Mouse (Mus musculus) liver, embryonic 11.5 days (tissue): Measurements from ENCODE around the gene Rarres2. TPM values are rescaled to one million over a fixed set of nuclear protein-coding genes. Genes with fewer than 3 reads are reported as not detected.
A peak's percentile ranks its signal among the peaks of the same experiment; 100 is the strongest.

ENCODE experiments used
- ATAC-seq: fragments of 200-750 bp; cut with Nextera tagmentation; replicated peaks from 2 replicates; pipeline ENCODE4 v1.8.0; 2017; ENCODE audit warnings: moderate number of reproducible peaks, mild to moderate bottlenecking, moderate TSS enrichment, moderate library complexity; ENCODE audit not compliant: low FRiP score
- DNase-seq: peaks from one replicate; pipeline ENCODE4 v3.0.0-alpha.2; 2017; ENCODE audit warnings: low spot score
- H3K27ac ChIP-seq: fragments of 300-500 bp; sonication (generic); 2 replicates; pipeline ENCODE4 v1.5.1; 2014; ENCODE audit warnings: mild to moderate bottlenecking, low read depth, low read length, control low read depth
- H3K27me3 ChIP-seq: fragments of 300-500 bp; sonication (generic); replicated peaks from 2 replicates; pipeline ENCODE4 v1.6.1; 2014; ENCODE audit warnings: low read length, mixed read lengths; ENCODE audit not compliant: control insufficient read depth, insufficient read depth
- H3K36me3 ChIP-seq: fragments of 300-500 bp; sonication (generic); 2 replicates; pipeline ENCODE4 v1.6.1; 2014; ENCODE audit warnings: mild to moderate bottlenecking, low read length, moderate library complexity, mixed read lengths; ENCODE audit not compliant: control insufficient read depth, insufficient read depth
- H3K4me1 ChIP-seq: fragments of 300-500 bp; sonication (generic); replicated peaks from 2 replicates; pipeline ENCODE4 v1.6.1; 2014; ENCODE audit warnings: low read length, mixed read lengths; ENCODE audit not compliant: control insufficient read depth, insufficient read depth
- H3K4me2 ChIP-seq: fragments of 300-500 bp; sonication (generic); 2 replicates; pipeline ENCODE4 v1.6.1; 2014; ENCODE audit warnings: mild to moderate bottlenecking, control low read depth, moderate library complexity
- H3K4me3 ChIP-seq: fragments of 300-500 bp; sonication (generic); 2 replicates; pipeline ENCODE4 v1.5.1; 2014; ENCODE audit warnings: low read depth, low read length, control low read depth
- H3K9ac ChIP-seq: fragments of 300-500 bp; sonication (generic); 2 replicates; pipeline ENCODE4 v1.6.1; 2014; ENCODE audit warnings: low read depth, low read length, control low read depth
- H3K9me3 ChIP-seq: fragments of 300-500 bp; sonication (generic); 2 replicates; pipeline ENCODE4 v1.6.1; 2016; ENCODE audit warnings: low read length, inconsistent platforms, mixed read lengths; ENCODE audit not compliant: control insufficient read depth
- WGBS: fragments of 180-500 bp; shearing (Covaris S2); extraction: QIAGEN DNeasy Blood & Tissue Kit; methylation state at CpG from one replicate; pipeline ENCODE4 v1.1.7; 2014; 5-methylcytosine and 5-hydroxymethylcytosine counted together
- polyA plus RNA-seq: library from polyadenylated mRNA; unstranded; fragments of >200 nt; fragmentation: Nextera tagmentation; extraction: Ambion mirVana; gene quantifications from 2 replicates; pipeline ENCODE4 v1.2.1, GENCODE M21; 2014

The Rarres2 gene
- polyA plus RNA-seq, 1 experiment from 2014 or later = 9.0 TPM

GRCm38 (mm10) chr6:48569065-48569807, 3.4 kb downstream of the Rarres2 start:
- H3K4me1 ChIP-seq = peaks cover 4% of the 10 kb centered on the region

DNA sequence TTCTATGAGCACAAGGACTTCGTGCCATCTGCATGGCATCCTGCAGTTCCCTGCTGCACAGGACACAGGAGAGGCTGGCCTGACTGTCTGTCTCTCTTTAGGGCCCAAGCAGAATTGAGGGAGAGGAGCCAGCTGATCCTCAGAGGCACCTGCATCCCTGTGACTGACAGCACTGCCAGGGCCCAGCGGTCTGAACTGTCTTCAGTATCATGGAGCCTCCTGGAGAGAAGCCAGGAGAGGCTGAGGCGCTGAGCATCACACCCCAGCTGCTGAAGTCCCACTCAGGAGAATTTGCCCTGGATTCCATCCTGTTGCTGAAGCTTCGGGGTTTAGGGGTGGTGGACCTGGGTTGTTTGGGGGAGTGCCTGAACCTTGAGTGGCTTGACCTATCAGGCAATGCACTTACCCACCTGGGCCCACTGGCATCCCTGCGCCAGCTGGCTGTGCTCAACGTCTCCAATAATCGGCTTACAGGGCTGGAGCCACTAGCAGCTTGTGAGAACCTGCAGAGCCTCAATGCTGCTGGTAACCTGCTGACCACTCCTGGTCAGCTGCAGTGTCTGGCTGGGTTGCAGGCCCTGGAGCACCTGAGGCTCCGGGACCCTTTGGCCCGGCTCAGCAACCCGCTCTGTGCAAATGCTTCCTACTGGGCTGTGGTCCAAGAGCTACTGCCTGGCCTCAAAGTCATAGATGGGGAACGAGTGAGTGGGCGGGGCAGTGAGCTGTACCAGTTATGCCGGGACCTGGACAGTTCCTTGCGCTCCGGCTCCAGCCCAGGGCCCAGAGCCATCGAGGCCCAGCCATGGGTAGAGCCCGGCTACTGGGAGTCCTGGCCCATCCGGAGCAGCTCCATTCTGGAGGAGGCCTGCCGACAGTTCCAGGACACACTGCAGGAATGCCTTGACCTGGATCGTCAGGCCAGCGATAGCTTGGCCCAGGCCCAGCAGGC, 4.3 kb downstream of the Rarres2 start:
- H3K9ac ChIP-seq = no peak overlapping the region
- DNase-seq (no peak), ATAC-seq (no peak)
- H3K4me3 ChIP-seq = no peak overlapping the region
- 85% methylated on average over 21 of the region's 21 CpGs for WGBS
- H3K27me3 ChIP-seq = no peaks in the 10 kb centered on the region
- H3K36me3 ChIP-seq = 0 out of 2 replicates have a peak, but pooled peaks cover 4% of the 10 kb centered on the region
- H3K27ac ChIP-seq = no peak overlapping the region
- peaks cover 4% of the 10 kb centered on the region for H3K4me1 ChIP-seq
- no peak overlapping the region for H3K4me2 ChIP-seq
- no peaks in the 10 kb centered on the region for H3K9me3 ChIP-seq

More at GRCm38 (mm10) chr6:48569065-48569807, 3.4 kb downstream of the Rarres2 start:
- Histone ChIP-seq H3K9me3 (no peaks in the 10 kb centered on the region), H3K27me3 (no peaks in the 10 kb centered on the region), H3K4me2 (no peak overlapping the region), H3K36me3 (0 out of 2 replicates have a peak, but pooled peaks cover 4% of the 10 kb centered on the region), H3K4me3 (no peak overlapping the region), H3K27ac (no peak overlapping the region), H3K9ac (no peak overlapping the region)
- 80% methylated on average over 8 of the region's 8 CpGs for WGBS
- ATAC-seq (no peak), DNase-seq (no peak)

DNA sequence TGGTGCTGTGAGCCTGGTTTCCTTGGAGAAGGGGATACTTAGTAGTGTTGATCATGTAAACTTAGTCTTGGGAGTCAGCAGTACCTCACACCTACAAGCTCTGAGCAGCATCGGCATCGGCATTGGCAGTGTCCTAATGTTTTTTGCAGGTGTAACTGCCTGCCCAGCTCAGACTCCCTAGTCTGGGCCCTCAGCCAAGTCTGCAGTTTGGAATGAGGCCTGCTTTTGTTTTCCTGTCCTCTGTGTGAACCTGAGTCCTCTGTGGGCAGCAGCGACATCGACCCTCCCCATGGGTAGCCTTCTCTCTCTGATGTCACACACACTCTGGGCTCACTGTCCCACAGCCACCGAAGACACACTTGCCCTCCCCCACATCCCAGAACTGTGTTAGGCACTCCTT, 6.3 kb downstream of the Rarres2 start:
- Histone ChIP-seq H3K9ac (no peak overlapping the region), H3K27ac (no peak overlapping the region), H3K4me1 (no peaks in the 10 kb centered on the region), H3K9me3 (no peaks in the 10 kb centered on the region), H3K4me2 (no peak overlapping the region), H3K4me3 (no peak overlapping the region), H3K36me3 (0 out of 2 replicates have a peak, but pooled peaks cover 4% of the 10 kb centered on the region), H3K27me3 (no peaks in the 10 kb centered on the region)
- ATAC-seq (no peak), DNase-seq (no peak)
- WGBS = 79% methylated on average over 5 of the region's 5 CpGs

GRCm38 (mm10) chr6:48565693-48566310, 6.8 kb downstream of the Rarres2 start:
- no peak overlapping the region for H3K4me3 ChIP-seq
- 83% methylated on average over 4 of the region's 4 CpGs for WGBS
- no peak overlapping the region for H3K27ac ChIP-seq

DNA sequence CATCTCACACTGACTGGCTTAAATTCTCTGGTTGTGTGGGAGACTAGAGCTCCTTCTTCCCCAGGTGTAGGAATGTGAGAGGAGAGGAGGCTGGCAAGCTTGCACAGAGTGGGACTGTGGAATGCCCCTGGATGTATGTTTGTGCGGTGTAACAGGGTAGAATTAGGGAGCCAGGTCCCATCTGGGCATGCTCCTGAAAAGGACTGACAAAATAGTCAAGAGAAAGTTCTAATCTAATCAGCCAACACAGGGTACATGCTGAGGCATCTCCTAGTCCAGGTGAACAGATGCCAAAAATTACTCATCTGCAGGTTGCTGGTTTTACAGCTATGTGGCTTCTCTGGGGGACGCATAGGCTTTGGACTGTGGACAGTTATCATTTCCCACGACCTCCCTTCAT, 16.6 kb downstream of the Rarres2 start:
- H3K9ac ChIP-seq = no peak overlapping the region
- 94% methylated on average over 3 of the region's 3 CpGs for WGBS
- ATAC-seq (no peak), DNase-seq (no peak)
- peak overlapping the region; percentile 74; the same call in 1 of the 2 replicates for H3K4me2 ChIP-seq
- no peak overlapping the region for H3K27ac ChIP-seq
- H3K4me3 ChIP-seq = no peak overlapping the region
- H3K27me3 ChIP-seq = no peaks in the 10 kb centered on the region
- no peaks in the 10 kb centered on the region for H3K9me3 ChIP-seq
- no peaks in the 10 kb centered on the region for H3K36me3 ChIP-seq
- peaks cover 2% of the 10 kb centered on the region; the same call in 1 of the 2 replicates for H3K4me1 ChIP-seq

More at GRCm38 (mm10) chr6:48565693-48566310, 6.8 kb downstream of the Rarres2 start:
- H3K27me3 ChIP-seq = no peaks in the 10 kb centered on the region
- ATAC-seq (no peak), DNase-seq (no peak)
- no peak overlapping the region for H3K4me2 ChIP-seq
- 0 out of 2 replicates have a peak, but pooled peaks cover 4% of the 10 kb centered on the region for H3K36me3 ChIP-seq
- no peaks in the 10 kb centered on the region for H3K9me3 ChIP-seq
- H3K9ac ChIP-seq = no peak overlapping the region
- no peaks in the 10 kb centered on the region for H3K4me1 ChIP-seq

DNA sequence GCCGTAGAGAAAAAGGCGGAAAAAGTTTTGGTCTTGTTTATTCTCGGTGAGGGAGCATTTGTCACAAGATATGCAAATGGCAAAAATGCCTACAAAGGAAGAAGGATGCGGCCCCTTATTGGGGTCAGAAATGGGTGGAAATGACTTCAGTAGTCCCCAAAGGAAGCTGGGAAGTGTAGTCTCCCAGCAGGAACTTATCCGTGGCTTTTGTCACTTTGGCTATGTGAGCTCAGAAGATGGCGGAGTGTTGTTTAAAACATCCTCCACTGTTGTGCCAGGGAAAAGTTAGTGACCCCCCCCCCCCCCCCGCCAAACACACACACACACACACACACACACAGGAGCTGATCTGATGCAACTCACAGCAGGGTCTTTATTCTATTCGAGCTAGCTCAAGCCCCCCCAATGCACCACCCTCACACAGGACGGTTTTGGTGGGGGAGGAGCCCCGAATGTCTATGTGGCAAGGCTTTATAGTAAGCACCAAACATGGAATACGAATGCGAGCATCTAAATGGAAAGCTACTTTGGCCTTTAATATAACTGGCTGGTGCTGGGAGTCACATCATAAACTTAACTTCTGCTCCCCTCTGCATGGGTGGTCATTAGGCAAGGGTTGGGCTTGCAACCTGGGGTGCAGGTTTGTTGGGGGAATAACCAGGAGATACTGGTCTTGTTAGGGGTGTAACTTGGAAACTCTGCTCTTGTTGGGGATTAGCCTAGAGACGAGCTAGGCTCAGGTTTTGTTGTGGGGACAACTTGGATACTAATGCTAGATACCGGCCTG, 17.3 kb downstream of the Rarres2 start:
- WGBS = 40% methylated on average over 13 of the region's 14 CpGs
- Histone ChIP-seq H3K9me3 (no peaks in the 10 kb centered on the region), H3K4me3 (peak overlapping the region; percentile 43), H3K27ac (peak overlapping the region; percentile 68; the same call in 1 of the 2 replicates), H3K36me3 (no peaks in the 10 kb centered on the region), H3K4me2 (peak overlapping the region; percentile 74), H3K27me3 (no peaks in the 10 kb centered on the region), H3K4me1 (peaks cover 2% of the 10 kb centered on the region; the same call in 1 of the 2 replicates), H3K9ac (peak overlapping the region; percentile 64)
- peak; percentile 40 for DNase-seq
- peak; percentile 64 for ATAC-seq

DNA sequence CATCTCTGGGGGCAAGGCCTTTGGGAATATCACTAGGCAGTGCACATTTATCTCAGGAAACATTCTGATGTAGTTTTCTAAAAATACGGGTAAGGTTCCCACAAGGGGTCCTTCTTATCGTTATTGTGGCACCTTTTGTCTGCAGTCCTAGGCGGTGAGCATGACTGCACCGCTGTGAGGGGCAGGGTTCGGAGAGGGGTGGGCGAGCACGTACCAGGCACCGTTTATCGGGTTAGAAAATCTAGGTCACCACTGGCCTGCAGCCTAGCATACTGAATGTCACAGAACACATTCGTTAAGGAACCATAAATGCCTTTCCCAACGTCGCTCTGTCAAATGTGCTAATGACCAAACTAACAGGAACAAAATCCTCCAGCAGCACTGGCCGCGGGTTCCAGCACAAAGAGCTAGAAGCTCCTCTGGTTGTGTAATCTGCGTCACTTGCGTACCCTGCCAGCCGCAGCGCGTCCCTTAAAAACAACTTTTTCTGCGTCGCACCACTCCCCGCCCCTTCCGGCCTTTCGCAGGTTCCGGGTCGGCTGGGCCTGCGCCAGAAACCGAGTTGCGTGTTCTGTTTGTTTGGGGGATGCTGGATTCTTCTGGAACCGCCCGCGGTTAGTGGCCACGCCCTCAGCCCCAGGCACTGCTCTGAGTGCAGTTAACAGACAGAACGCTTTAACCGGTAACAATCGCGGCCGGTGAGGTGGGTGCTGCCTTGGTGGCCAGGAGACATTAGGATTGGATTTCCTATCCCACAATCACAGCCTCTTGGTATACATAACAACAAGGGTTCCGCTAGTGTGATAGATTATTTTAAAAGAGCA, 18.1 kb downstream of the Rarres2 start, which contains the start of gene Lrrc61:
Gene Lrrc61, plus strand, starts transcription at position 517 of the 824 bp plus-strand sequence.
- H3K9ac ChIP-seq = peak within 1 kb of the TSS; percentile 64
- no peaks in the 10 kb centered on the region for H3K27me3 ChIP-seq
- WGBS = under 1% methylated on average over 39 of the region's 39 CpGs
- ATAC-seq (peak; percentile 90), DNase-seq (peak; percentile 89)
- H3K9me3 ChIP-seq = no peaks in the 10 kb centered on the region
- peak within 1 kb of the TSS; percentile 43 for H3K4me3 ChIP-seq
- no peaks in the 10 kb centered on the region for H3K36me3 ChIP-seq
- H3K4me2 ChIP-seq = peak within 1 kb of the TSS; percentile 74
- peaks cover 2% of the 10 kb centered on the region; the same call in 1 of the 2 replicates for H3K4me1 ChIP-seq
- H3K27ac ChIP-seq = peak within 1 kb of the TSS; percentile 68; the same call in 1 of the 2 replicates
